Mouse (Mus musculus): ENCODE data around the gene Flot1.

Gene Flot1

DNA sequence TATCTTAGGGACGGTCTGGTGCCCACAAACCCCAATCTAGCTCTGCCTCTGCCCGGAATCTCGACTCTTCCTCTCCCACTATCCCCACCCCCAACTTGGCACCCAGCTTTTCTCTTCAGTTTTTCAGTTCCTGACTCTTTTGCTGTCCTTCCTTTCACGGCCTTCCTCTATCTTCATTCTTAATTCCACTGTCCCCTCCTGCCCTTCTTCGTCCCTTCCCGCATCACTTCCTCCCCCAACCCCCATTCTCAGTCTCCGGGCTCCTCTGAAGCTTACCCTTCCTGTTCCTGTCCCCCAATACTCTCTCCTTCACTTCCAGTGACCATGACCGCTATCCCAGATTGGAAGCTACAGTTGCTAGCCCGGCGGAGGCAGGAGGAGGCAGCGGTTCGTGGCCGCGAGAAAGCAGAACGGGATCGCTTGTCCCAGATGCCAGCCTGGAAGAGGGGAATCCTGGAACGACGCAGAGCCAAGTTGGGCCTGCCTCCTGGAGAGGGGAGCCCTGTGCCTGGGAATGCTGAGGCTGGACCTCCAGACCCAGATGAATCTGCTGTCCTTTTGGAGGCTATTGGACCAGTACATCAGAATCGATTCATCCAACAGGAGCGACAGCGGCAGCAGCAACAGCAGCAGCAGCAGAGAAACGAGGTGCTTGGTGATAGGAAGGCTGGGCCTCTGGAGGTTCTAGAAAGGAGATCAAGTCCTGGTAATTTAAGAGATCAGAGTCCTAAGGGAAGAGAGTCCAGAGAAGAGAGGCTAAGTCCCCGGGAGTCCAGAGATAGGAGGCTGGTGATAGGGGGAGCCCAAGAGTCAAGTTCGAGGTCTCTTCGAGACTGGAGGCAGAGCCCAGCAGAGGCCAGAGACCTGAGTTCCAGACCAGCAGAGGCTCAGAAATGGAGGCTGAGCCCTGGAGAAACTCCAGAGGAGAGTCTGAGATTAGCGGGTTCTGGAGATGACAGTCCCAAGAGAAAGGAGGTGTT lies 44.2 kb downstream of the Flot1 start:
- ATAC-seq (ENCODE audit: low TSS enrichment): no peak

DNA sequence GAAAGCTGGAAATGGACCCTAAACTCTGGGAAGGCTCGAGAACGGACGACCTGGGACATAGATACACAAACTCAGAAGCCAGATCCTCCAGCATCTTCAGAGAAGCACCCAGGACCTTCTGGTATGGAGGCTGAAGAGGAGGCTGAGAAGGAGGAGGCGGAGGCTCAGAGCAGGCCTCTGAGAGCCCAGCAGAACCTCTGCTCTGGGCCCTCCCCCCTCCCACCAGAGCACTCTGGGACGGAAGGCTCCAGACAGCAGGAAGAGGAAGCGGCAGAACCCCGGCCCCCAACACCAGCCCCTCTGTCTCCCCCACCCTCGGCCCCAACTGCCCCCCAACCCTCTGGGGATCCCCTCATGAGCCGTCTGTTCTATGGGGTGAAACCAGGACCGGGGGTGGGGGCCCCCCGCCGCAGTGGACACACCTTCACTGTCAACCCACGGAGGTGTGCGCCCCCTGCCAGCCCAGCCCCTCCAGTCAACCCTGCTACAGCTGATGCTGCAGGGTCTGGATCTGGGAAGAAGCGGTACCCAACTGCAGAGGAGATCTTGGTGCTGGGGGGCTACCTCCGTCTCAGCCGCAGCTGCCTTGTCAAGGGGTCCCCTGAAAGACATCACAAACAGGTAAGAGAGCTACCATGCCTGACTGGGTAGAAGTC lies 45.3 kb downstream of the Flot1 start:
- no peak for ATAC-seq (ENCODE audit: low TSS enrichment)

- ATAC-seq (ENCODE audit: low TSS enrichment): no peak
These were observed 45.9 kb downstream of the Flot1 start for GRCm38 (mm10) chr17:35868961-35869345.

DNA sequence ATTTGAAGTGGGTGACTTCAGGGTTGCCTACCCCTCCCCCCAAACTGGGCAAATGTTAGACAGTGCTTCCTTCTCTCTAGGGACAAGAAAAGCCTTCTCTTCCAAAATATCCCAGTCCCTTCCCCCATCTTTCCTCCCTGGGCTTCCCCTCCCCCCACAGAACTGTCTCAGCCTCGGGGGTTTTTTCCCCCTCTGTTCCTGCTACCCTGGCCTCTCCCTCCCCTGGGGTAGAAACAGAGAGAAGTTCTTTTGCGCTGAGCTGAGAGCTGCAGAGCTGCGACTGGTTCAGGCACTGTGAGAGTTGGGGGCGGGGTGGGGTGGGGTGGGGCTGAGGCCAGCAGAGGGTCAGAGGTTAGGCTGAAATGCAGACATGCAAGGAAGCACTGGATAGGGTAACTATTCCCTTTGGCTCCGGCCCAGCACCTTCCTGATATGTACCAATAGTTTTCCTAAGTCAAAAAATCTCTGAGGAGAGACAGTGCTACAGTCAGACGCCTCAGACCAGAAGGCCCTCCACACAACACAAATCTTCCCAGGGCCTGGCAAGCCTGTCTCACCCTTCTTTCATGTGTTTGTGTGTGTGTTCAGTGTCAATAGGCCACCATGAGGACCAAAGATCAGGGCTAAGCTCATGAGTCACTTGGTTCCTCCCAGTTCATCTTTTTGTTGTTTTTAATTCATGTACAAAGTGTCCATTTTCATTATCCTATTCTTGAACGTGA lies 46.5 kb downstream of the Flot1 start:
- no peak for ATAC-seq (ENCODE audit: low TSS enrichment)

- no peak for ATAC-seq (ENCODE audit: low TSS enrichment)
These were observed 47.3 kb downstream of the Flot1 start for GRCm38 (mm10) chr17:35870151-35870883.

DNA sequence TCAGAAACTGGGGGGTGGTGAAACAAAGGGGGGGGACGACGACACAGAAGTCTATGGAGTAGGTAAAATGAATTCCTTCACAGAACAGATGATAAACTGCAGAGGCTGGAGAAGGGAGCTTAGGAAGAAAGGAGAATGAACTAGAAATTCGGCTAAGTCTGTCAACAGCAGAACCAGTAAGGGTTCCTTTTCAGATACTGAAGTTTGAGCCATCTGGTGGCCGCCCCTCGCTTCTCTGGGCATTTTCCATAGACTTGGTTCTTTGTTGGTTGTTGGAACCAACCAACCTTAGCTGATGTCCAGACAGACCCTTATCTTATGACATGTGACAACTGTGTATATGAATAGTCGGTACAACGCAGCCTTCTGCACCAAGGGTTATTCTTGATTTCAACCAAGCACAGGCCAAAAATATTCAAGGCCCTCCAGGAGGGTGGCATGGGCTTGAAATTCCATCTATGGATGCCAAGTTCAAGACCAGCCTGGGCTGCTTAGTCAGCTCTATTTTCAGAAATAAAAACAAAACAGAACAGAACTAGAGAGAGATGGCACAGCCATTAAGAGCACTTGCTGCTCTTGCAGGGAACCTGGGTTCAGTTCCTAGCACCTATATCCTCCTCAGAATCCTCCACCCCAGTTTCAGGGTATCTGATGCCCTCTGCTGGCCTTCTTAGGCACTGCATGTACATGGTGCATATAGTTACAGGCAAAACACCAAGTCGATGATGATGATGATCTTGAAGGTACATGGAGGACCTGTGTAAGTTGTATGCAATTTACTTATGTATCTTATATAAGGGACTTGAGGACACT lies 48.1 kb downstream of the Flot1 start:
- no peak for ATAC-seq (ENCODE audit: low TSS enrichment)

DNA sequence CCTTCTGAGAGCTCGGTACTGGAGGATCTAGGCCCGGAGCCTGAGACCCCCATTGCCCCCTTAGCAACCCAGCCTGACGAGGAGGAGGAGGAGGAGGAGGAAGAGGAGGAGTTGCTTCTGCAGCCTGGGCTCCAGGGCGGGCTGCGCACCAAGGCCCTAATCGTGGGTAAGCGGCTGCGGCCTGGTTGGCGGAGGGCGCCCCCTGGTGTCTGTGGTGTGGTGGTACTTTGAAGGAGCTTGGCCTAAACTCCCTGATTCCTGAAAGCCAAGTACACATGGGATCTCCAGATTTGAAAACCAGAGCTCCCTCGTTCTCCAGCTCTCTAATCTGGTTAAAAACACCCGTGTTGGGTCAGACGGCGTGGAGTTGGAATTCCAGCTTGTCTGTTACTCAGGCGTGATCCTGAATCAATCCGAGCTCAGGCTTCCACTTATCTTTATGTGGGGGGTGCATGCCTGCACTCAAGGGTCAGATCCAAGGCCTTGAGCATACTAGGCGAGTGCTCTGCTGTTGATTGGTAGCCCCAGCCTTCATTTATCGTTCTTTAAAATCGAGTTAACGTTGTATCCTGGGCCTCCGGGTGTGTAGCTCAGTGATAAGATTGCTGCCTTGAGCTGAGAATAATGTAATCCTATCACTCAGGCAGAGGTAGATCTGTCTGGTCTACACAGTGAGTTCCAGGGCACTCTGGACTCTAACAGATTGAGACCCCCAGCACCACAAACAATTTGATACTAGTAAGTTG lies 50.9 kb downstream of the Flot1 start:
- peak; percentile 79 for ATAC-seq (ENCODE audit: low TSS enrichment)

GRCm38 (mm10) chr17:35874721-35875120 lies 51.7 kb downstream of the Flot1 start:
- ATAC-seq (ENCODE audit: low TSS enrichment): peak; percentile 53; the same call in 1 of the 2 replicates

- ATAC-seq (ENCODE audit: low TSS enrichment): peak; percentile 85
These were observed 56.4 kb downstream of the Flot1 start, which contains the start of gene Dhx16 for GRCm38 (mm10) chr17:35879245-35880057. Gene Dhx16 (plus strand): TSS chr17:35879819.

All from frontal cortex, adult (tissue).